Mouse (Mus musculus) brown adipose tissue, adult 24 weeks (tissue): Measurements from ENCODE around the gene Gnb1. TPM values are rescaled to one million over a fixed set of nuclear protein-coding genes. Genes with fewer than 3 reads are reported as not detected.
"Not testable (repeated sequence)": the region's sequence is repeated elsewhere in the genome, so short reads cannot be mapped to it uniquely, and the experiment has no call there.

Source experiments
- H3K27ac ChIP-seq: fragments of 200-500 bp; replicated peaks from 2 replicates; pipeline ENCODE4 v1.5.1; 2012; ENCODE audit warnings: low read depth, mild to moderate bottlenecking, low read length
- H3K4me1 ChIP-seq: fragments of 200-500 bp; 2 replicates; pipeline ENCODE4 v1.6.1; 2012; ENCODE audit warnings: low read length, mixed read lengths; ENCODE audit not compliant: control insufficient read depth, insufficient read depth, insufficient read length
- H3K4me3 ChIP-seq: fragments of 200-500 bp; 2 replicates; pipeline ENCODE4 v1.5.1; 2012; ENCODE audit warnings: low read depth, mild to moderate bottlenecking, low read length, moderate library complexity; ENCODE audit not compliant: insufficient read depth
- polyA plus RNA-seq: library from polyadenylated mRNA; stranded (reverse); fragments of >200 nt; gene quantifications from 2 replicates; pipeline ENCODE4 v1.2.4, GENCODE M21; 2012; ENCODE audit not compliant: missing spikeins, insufficient read depth, insufficient read length

The Gnb1 gene
- polyA plus RNA-seq, 1 experiment, result 220 TPM

DNA sequence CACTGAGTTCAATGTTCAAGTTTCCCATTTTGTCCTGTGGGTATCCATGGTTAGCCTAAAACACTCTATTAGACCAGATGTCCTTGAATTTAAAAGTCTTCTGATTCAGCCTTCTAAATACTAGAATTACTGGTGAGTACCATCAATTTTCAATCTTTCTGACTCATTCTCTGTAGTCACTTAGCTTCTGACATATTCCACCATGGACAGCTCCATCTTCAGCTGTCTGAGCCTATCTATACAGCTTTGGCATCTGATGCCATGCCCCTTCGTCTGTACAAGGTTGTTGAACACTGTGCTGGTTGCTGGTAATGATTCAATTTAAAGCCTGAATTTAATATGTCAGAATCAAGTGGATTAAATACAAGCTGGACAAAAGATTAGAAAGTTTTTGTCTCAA lies 64.3 kb downstream of the Gnb1 start:
- Histone ChIP-seq H3K4me3 (no peak overlapping the region), H3K4me1 (peaks cover 9% of the 10 kb centered on the region), H3K27ac (no peak overlapping the region)

DNA sequence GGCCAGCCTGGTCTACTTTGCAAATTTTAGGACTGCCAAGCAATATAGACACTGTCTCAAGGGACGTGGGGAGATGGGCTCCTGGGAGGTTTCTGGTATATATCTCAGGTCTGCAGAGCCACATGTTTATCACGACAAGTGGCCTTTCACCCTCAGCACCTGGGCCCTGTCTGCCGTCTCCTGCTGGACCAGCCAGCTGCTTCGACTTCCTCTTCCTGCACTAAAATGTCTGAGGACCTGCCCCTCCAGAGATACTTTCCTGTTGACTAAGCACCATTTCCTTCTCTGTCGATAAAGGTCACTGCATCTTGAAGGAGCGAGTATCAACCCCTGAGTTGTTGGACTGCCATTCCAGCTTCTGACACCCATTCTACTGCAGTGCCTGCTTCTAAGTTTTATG lies 68.3 kb downstream of the Gnb1 start:
- peak overlapping the region; percentile 67 for H3K27ac ChIP-seq
- H3K4me1 ChIP-seq, result peaks cover 31% of the 10 kb centered on the region
- H3K4me3 ChIP-seq, result no peak overlapping the region

GRCm38 (mm10) chr4:155560932-155561331 lies 69.8 kb downstream of the Gnb1 start:
- H3K4me3 ChIP-seq, result no peak overlapping the region
- peaks cover 33% of the 10 kb centered on the region for H3K4me1 ChIP-seq
- H3K27ac ChIP-seq, result peak overlapping the region; percentile 67

DNA sequence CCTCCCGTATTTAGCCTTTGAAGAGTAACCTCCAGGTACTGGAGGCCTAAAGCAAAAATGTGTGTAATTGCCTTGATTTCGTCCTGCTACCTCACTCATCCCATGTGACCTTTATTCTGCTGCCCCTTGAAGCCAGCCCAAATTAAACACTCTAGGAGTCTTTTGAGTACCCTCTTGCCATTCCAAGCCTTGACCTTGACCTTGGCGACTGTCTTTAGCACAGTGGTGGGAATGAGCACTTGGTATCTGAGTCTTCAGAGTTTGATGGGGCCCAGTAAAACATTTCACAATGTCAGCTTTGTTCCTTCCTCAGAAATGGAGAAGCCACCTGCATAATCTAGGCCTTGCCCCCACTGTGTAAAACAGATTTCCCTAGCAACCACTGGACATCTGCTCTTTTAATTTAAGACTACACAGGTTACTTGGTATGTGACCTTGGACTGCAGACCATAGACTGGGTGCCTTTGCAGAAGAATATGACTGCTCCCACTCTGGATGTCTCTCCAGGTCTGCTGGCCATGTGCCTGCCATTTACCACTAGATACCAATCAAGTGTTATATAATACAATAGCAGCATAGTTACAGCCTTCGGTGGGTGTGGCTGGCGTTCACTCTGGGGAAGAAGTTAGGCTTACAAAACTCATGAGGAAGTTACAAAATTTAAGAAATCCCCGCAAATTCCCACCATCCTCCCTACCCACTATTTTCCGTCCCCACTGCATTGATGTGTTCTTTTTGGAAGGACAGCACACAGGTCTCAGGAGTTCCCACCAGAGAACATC lies 70.7 kb downstream of the Gnb1 start, which contains the start of gene Nadk:
Gene Nadk, plus strand, starts transcription at position 718 of the 782 bp plus-strand sequence.
- Histone ChIP-seq H3K27ac (peak within 1 kb of the TSS; percentile 94), H3K4me3 (peak within 1 kb of the TSS; percentile 46), H3K4me1 (peaks cover 39% of the 10 kb centered on the region)

DNA sequence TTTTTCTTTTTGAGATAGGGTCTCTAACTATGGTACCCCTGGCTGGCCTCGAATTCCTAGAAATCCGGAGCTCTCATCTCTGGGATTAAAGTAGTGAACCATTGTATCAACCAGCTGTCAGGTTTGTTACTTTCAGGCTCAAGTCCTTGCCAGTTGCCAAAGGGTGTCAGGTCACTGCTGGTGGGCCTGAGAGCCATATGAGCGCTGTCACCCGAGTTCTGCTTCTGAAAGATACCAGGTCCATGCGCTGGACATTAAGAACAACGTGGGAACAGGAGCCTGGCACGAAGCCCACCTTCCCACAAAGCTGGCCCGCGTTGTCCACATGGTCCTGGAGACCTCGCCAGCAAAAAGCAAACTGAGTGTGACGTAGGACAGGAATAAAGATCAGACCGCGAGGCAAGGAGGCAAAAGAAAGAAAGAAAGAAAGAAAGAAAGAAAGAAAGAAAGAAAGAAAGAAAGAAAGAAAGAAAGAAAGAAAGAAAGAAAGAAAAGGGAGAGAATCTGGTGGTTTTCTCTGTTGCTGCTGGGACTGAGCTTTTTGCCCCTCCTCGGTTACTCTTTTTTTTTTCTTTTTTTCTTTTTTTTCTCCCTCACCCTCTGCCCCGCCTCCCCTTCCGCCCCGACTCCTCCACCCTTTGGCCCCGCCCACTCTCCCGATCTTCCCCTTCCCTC lies 71.7 kb downstream of the Gnb1 start:
- Histone ChIP-seq H3K4me1 (peaks cover 39% of the 10 kb centered on the region), H3K4me3 (peak overlapping the region; percentile 46), H3K27ac (peak overlapping the region; percentile 94)

GRCm38 (mm10) chr4:155563400-155564231 lies 72.5 kb downstream of the Gnb1 start:
- Histone ChIP-seq H3K4me3 (peak overlapping the region; percentile 85), H3K4me1 (peaks cover 38% of the 10 kb centered on the region), H3K27ac (peak overlapping the region; percentile 93)

DNA sequence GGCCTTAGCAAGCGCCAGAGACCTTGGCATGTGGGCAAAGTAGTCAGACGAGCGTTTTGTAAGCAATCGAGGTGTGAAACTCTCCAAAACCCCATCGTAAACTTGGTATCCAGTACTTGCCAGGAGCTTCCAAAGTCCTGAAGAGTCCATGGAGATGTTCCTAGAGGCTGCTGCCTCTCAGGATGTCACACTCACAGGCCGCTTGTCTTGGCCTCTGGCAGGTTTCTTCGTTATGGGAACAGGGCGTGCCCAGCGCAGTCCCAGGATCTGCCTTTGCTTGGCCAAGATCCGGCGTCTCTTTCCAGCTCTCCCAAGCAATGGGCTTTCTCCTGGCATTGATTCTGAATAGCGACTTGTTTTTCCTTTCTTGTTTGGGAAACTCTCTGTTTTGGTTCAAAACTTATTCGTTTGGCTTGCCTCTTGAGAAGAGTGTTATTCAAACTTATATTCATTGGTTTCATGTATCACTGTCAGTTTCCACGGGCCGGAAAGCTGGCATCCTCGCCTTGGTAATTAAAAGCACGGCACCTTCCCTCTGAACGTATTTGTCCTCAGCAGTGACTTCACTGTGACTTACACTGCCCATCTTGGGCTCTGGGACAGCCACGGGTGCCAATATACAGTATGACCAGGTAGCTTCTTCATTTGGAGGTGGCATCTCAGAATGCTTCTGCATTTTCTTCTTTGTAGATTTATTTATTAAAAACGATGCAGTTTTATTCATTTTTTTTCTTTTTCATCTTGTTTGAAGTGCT lies 73.3 kb downstream of the Gnb1 start:
- peaks cover 35% of the 10 kb centered on the region for H3K4me1 ChIP-seq
- H3K4me3 ChIP-seq, result peak overlapping the region; percentile 85
- H3K27ac ChIP-seq, result peak overlapping the region; percentile 93

DNA sequence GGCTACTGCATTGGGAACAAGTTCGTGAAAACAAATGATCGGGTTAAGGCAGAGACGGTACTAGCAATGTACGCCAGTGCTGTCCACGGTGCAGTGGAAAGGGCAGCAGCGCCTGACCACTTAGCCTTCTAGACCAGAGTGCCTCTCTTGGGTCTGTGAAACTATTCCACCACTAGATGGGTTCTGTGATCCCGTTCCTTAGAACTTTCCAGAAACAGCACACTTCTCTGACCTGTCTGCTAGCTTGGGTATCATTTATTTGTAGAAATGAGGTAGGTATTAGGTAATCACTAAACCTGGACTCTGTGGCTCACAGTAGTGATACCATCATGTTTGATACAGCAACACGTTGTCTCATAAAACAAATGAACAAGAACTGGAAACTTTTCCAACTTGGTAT lies 75.4 kb downstream of the Gnb1 start:
- 0 out of 2 replicates have a peak overlapping the region, but pooled peaks have one; percentile 1 for H3K4me3 ChIP-seq
- peaks cover 25% of the 10 kb centered on the region for H3K4me1 ChIP-seq
- H3K27ac ChIP-seq, result peak overlapping the region; percentile 15; the same call in 1 of the 2 replicates

DNA sequence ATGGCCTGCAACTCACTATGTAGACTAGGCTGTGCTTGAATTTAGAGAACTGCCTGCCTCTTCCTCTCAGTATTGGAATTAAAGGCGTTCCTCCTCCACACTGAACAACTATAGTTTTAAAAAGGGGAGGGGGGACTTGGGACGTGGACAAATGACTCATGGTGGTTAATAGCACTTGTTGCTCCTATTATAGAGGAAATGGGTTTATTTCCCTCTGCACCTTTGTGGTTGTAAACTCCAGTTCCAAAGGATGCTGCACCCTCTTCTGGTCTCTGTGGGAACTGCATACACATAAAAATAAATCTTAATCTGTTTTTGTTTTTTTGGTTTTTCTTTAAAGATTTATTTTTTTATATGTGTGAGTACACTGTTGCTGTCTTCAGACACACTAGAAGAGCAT lies 77.0 kb downstream of the Gnb1 start:
- H3K4me1 ChIP-seq, result peaks cover 23% of the 10 kb centered on the region
- no peak overlapping the region for H3K4me3 ChIP-seq
- no peak overlapping the region for H3K27ac ChIP-seq

GRCm38 (mm10) chr4:155568632-155569370 lies 77.6 kb downstream of the Gnb1 start:
- Histone ChIP-seq H3K27ac (no peak overlapping the region), H3K4me1 (peaks cover 29% of the 10 kb centered on the region), H3K4me3 (no peak overlapping the region)

DNA sequence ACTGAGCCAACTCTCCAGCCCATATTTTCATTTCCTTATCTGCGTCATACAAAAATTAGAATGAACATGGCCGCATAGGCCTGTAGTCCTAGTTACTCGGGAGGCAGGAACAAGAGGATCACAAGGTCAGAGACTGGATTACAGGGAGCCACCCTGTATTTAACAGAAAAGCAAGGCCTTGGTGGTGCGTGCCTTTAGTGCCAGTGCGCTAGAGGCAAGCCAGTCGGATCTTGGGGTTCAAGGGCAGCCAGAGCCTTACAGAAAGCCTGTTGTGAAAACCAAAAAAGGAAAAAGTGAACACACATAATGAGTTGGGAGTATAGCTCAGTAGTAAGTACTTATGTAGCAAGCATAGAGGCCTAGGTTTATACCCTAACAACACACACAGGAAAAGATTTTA lies 78.7 kb downstream of the Gnb1 start:
- 0 out of 2 replicates have a peak overlapping the region, but pooled peaks have one; percentile 17 for H3K27ac ChIP-seq
- H3K4me1 ChIP-seq, result peaks cover 34% of the 10 kb centered on the region
- H3K4me3 ChIP-seq, result no peak overlapping the region

DNA sequence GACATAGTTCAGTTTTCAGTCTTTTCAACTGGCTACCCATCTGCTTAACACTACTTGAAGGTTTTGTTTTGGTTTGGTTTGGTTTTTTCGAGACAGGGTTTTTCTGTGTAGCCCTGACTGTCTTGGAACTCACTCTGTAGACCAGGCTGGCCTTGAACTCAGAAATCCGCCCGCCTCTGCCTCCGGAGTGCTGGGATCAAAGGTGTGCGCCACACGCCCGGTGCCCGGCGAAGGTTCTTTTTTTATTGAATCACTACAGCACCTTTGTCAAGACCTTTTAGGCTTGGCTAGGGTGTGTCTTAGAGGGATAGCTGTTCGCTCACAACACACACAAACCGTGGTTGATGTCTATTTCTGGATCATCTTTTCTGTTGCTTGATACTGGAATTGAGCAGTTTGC lies 79.2 kb downstream of the Gnb1 start:
- H3K4me3 ChIP-seq, result not testable (repeated sequence)
- Histone ChIP-seq H3K27ac (0 out of 2 replicates have a peak overlapping the region, but pooled peaks have one; percentile 20), H3K4me1 (peaks cover 35% of the 10 kb centered on the region)

- Histone ChIP-seq H3K4me3 (no peak overlapping the region), H3K27ac (peak overlapping the region; percentile 53), H3K4me1 (peaks cover 30% of the 10 kb centered on the region)
Observed at GRCm38 (mm10) chr4:155571442-155571841, 80.3 kb downstream of the Gnb1 start.

DNA sequence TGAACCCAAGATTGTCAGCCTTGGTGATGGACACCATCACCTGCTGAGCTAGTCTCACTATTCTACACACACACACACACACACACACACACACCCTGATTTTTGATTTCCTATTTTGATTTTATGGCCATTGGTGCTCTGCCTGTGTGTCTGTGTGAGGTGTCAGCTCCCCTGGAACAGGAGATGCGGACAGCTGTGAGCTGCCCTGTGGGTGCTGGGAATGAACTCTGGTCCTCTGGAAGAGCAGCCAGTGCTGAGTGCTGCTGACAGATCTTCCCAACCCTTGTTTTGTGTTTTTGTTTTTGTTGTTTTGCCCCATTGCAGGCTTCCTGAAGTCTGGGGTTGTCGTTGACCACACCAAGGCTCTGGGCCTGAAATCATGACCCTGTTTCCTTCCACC lies 82.0 kb downstream of the Gnb1 start:
- H3K4me3 ChIP-seq, result no peak overlapping the region
- peak overlapping the region; percentile 72 for H3K27ac ChIP-seq
- peaks cover 34% of the 10 kb centered on the region for H3K4me1 ChIP-seq
